ENCODE assay signal across 7 mouse cellular contexts in genomic region chr17:73804592-73805271, GRCm38 (mm10). TPM values are rescaled to one million over a fixed set of nuclear protein-coding genes. Genes with fewer than 3 reads are reported as not detected.
DNase-seq lines count a peak whose midpoint lies in the region; ATAC-seq and TF ChIP-seq lines count a peak whose summit lies in the region.

No protein-coding gene starts in this region.

- peak; percentile 86 for ATAC-seq in limb, embryonic 11.5 days (ENCODE audit: insufficient number of reproducible peaks, low FRiP score, low TSS enrichment, low read depth)
- peak; percentile 96 for ATAC-seq in midbrain, embryonic 14.5 days (ENCODE audit: low FRiP score, low TSS enrichment)

- peak overlapping the region; percentile 69 for H3K27ac ChIP-seq in embryonic facial prominence, embryonic 10.5 days (replicated peaks)
- peak overlapping the region; percentile 63 for H3K27ac ChIP-seq in heart, adult 2 months
- peak overlapping the region; percentile 47 for H3K27ac ChIP-seq in kidney, adult 2 months (ENCODE audit: insufficient read depth, low read depth, low read length)
- H3K27ac ChIP-seq in limb, embryonic 11.5 days (replicated peaks; ENCODE audit: low read depth, low read length) = no peak overlapping the region
- peak overlapping the region; percentile 90 for H3K27ac ChIP-seq in midbrain, embryonic 14.5 days (replicated peaks; ENCODE audit: low read depth, low read length)

- peak; percentile 55 for TF ChIP-seq POLR2A in heart, adult 2 months (IDR thresholded peaks at IDR 0.05; ENCODE audit: insufficient read depth, low read depth, low read length)
- peak; percentile 69 for TF ChIP-seq POLR2A in kidney, adult 2 months (IDR thresholded peaks at IDR 0.05; ENCODE audit: low read depth, low read length)

- H3K9ac ChIP-seq in heart, adult 2 months (ENCODE audit: low read depth, low read length) = peak overlapping the region; percentile 73
- peak overlapping the region; percentile 57 for H3K9ac ChIP-seq in limb, embryonic 11.5 days (ENCODE audit: low read length)
- peak overlapping the region; percentile 80 for H3K9ac ChIP-seq in midbrain, embryonic 14.5 days (replicated peaks; ENCODE audit: low read length)

- peaks cover 16% of the 10 kb centered on the region for H3K4me1 ChIP-seq in embryonic facial prominence, embryonic 10.5 days
- H3K4me1 ChIP-seq in heart, adult 2 months (ENCODE audit: control insufficient read depth, insufficient read depth, low read length) = peaks cover 4% of the 10 kb centered on the region
- H3K4me1 ChIP-seq in kidney, adult 2 months (ENCODE audit: control insufficient read depth, insufficient read depth, low read length) = peaks cover 3% of the 10 kb centered on the region; the same call in 1 of the 2 replicates
- no peaks in the 10 kb centered on the region for H3K4me1 ChIP-seq in limb, embryonic 11.5 days (ENCODE audit: control insufficient read depth, insufficient read depth, low read length)
- H3K4me1 ChIP-seq in midbrain, embryonic 14.5 days (ENCODE audit: control insufficient read depth, insufficient read depth, low read length) = peaks cover 11% of the 10 kb centered on the region

- H3K4me3 ChIP-seq in embryonic facial prominence, embryonic 10.5 days = peak overlapping the region; percentile 66
- peak overlapping the region; percentile 60 for H3K4me3 ChIP-seq in heart, adult 2 months
- H3K4me3 ChIP-seq in kidney, adult 2 months (ENCODE audit: insufficient read depth, low read depth, low read length) = peak overlapping the region; percentile 56
- peak overlapping the region; percentile 54 for H3K4me3 ChIP-seq in limb, embryonic 11.5 days (ENCODE audit: low read depth, low read length)
- peak overlapping the region; percentile 67 for H3K4me3 ChIP-seq in midbrain, embryonic 14.5 days (replicated peaks; ENCODE audit: low read depth, low read length)

- peak; percentile 93 for DNase-seq in adrenal gland, postnatal 14 days
- DNase-seq in embryonic facial prominence, embryonic 10.5 days (ENCODE audit: low spot score) = peak; percentile 93
- peak; percentile 89 to 92 for DNase-seq in heart, adult 2 months
- peak; percentile 96 for DNase-seq in kidney, adult 2 months
- DNase-seq in limb, embryonic 11.5 days (ENCODE audit: low spot score) = peak; percentile 93
- DNase-seq in midbrain, embryonic 14.5 days = peak; percentile 96
- peak; percentile 71 to 82 for DNase-seq in spleen, adult 18-20 months

- no peaks in the 10 kb centered on the region for H3K79me2 ChIP-seq in heart, adult 2 months (replicated peaks; ENCODE audit: control insufficient read depth, insufficient read depth, low read length)

- no peaks in the 10 kb centered on the region for H3K36me3 ChIP-seq in embryonic facial prominence, embryonic 10.5 days (replicated peaks)
- H3K36me3 ChIP-seq in heart, adult 2 months (ENCODE audit: control insufficient read depth, insufficient read depth, low read length) = no peaks in the 10 kb centered on the region
- H3K36me3 ChIP-seq in kidney, adult 2 months (ENCODE audit: control insufficient read depth, insufficient read depth, low read length) = no peaks in the 10 kb centered on the region
- no peaks in the 10 kb centered on the region for H3K36me3 ChIP-seq in limb, embryonic 11.5 days (ENCODE audit: control insufficient read depth, insufficient read depth, low read length)
- no peaks in the 10 kb centered on the region for H3K36me3 ChIP-seq in midbrain, embryonic 14.5 days (ENCODE audit: control insufficient read depth, insufficient read depth, low read length)

- WGBS in embryonic facial prominence, embryonic 10.5 days = under 1% methylated on average over 45 of the region's 45 CpGs
- under 1% methylated on average over 45 of the region's 45 CpGs for WGBS in heart, adult 2 months
- WGBS in kidney, adult 2 months = under 1% methylated on average over 45 of the region's 45 CpGs
- under 1% methylated on average over 45 of the region's 45 CpGs for WGBS in limb, embryonic 11.5 days
- WGBS in midbrain, embryonic 14.5 days = under 1% methylated on average over 45 of the region's 45 CpGs

- peak overlapping the region; percentile 90 for H3K4me2 ChIP-seq in limb, embryonic 11.5 days (ENCODE audit: low read depth, severe bottlenecking)
- peak overlapping the region; percentile 78 for H3K4me2 ChIP-seq in midbrain, embryonic 14.5 days (ENCODE audit: low read length)

- no peaks in the 10 kb centered on the region for H3K27me3 ChIP-seq in embryonic facial prominence, embryonic 10.5 days (replicated peaks; ENCODE audit: low read depth, poor library complexity, severe bottlenecking)
- no peaks in the 10 kb centered on the region for H3K27me3 ChIP-seq in heart, adult 2 months (ENCODE audit: control insufficient read depth, insufficient read depth, low read length)
- no peaks in the 10 kb centered on the region for H3K27me3 ChIP-seq in kidney, adult 2 months (replicated peaks; ENCODE audit: control insufficient read depth, insufficient read depth, low read length)
- H3K27me3 ChIP-seq in limb, embryonic 11.5 days (ENCODE audit: control insufficient read depth, insufficient read depth, low read length) = no peaks in the 10 kb centered on the region
- no peaks in the 10 kb centered on the region for H3K27me3 ChIP-seq in midbrain, embryonic 14.5 days (ENCODE audit: control insufficient read depth, insufficient read depth, low read length)

- intact Hi-C loops in heart, adult 2 months (cut with DNase I) = loop anchor here (2.0 kb wide), 1 partner anchor 78 kb away; no protein-coding TSS in a partner anchor

- TF ChIP-seq EP300 in heart, adult 2 months (IDR thresholded peaks at IDR 0.05; ENCODE audit: insufficient read depth, low read depth, low read length) = peak; percentile 29; the same call in 1 of the 2 replicates

- no peaks in the 10 kb centered on the region for H3K9me3 ChIP-seq in embryonic facial prominence, embryonic 10.5 days
- no peaks in the 10 kb centered on the region for H3K9me3 ChIP-seq in limb, embryonic 11.5 days (ENCODE audit: control insufficient read depth, low read length)
- H3K9me3 ChIP-seq in midbrain, embryonic 14.5 days (ENCODE audit: control insufficient read depth, low read length) = no peaks in the 10 kb centered on the region

- peak; percentile 77 for TF ChIP-seq CTCF in heart, adult 2 months (IDR thresholded peaks at IDR 0.05)
- TF ChIP-seq CTCF in kidney, adult 2 months (conservative IDR thresholded peaks at IDR 0.05; ENCODE audit: insufficient read depth, insufficient read length, low read depth, low read length) = peak; percentile 63

RNA-seq across cellular contexts. Expression of gene Ehd3, which starts 0.8 kb away (rescaled TPM):
- 72.5 and 74.0 TPM in 2 replicates for total RNA-seq in adrenal gland, postnatal 14 days (2021)
- 8.9 and 9.6 TPM in 2 replicates for polyA plus RNA-seq in embryonic facial prominence, embryonic 10.5 days (2016; fragmentation: Nextera tagmentation; extraction: Ambion mirVana)
- total RNA-seq in heart, adult 2 months (2021) = 1 to 10 TPM; 2.9 to 3.4 TPM
- 3.2 and 3.5 TPM in 2 replicates for polyA plus RNA-seq in heart, adult 2 months (2012; rRNA removed)
- polyA plus RNA-seq in kidney, adult 2 months (2012; rRNA removed) = 39.0 and 42.9 TPM in 2 replicates
- polyA plus RNA-seq in limb, embryonic 11.5 days (2014; fragmentation: Nextera tagmentation; extraction: Ambion mirVana) = 9.3 and 9.5 TPM in 2 replicates
- polyA plus RNA-seq in midbrain, embryonic 14.5 days (2014; fragmentation: Nextera tagmentation; extraction: Ambion mirVana) = 14.7 and 16.7 TPM in 2 replicates
